Mouse (Mus musculus): ENCODE results near the gene Uchl5. TPM values are rescaled to one million over a fixed set of nuclear protein-coding genes. Genes with fewer than 3 reads are reported as not detected.

Gene Uchl5
- polyA plus RNA-seq, 1 experiment from 2014 or later, result 37.1 TPM

DNA sequence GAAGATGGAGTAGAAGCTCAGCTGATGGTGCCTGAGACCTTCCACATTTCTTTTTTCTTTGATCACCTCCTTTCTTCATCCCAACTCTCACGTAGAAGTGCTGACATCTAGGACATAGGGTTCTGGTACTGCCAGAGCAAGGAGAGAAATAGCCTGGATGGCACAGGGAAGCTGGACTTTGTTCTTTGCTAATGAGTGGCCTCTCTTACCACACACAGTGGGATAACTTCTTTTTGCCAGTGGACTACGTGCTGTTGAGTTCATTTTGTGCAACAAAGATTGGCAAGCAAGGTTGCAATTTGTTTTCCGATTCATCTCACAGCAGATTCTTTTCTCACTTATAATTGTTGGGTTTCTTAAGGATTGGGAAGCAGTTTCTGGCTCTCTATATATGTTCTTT lies 45.6 kb downstream of the Uchl5 start:
- 83% methylated on average over 3 of the region's 3 CpGs for WGBS
- Histone ChIP-seq H3K4me1 (ENCODE audit: insufficient read depth, low read depth, low read length) (no peaks in the 10 kb centered on the region), H3K4me2 (replicated peaks; ENCODE audit: low read depth, low read length) (no peak overlapping the region), H3K27me3 (replicated peaks; ENCODE audit: insufficient read depth, low read length) (no peaks in the 10 kb centered on the region), H3K9ac (replicated peaks; ENCODE audit: low read depth) (no peak overlapping the region), H3K9me3 (ENCODE audit: low read length) (no peaks in the 10 kb centered on the region), H3K36me3 (ENCODE audit: insufficient read depth, low read length) (no peaks in the 10 kb centered on the region), H3K27ac (ENCODE audit: low read length) (no peak overlapping the region), H3K4me3 (ENCODE audit: low read depth, low read length) (no peak overlapping the region)
- TF ChIP-seq EP300 (IDR thresholded peaks at IDR 0.05) (no peak), CTCF (IDR thresholded peaks at IDR 0.05) (no peak)
- DNase-seq (ENCODE audit: low spot score) (no peak), ATAC-seq (no peak)

DNA sequence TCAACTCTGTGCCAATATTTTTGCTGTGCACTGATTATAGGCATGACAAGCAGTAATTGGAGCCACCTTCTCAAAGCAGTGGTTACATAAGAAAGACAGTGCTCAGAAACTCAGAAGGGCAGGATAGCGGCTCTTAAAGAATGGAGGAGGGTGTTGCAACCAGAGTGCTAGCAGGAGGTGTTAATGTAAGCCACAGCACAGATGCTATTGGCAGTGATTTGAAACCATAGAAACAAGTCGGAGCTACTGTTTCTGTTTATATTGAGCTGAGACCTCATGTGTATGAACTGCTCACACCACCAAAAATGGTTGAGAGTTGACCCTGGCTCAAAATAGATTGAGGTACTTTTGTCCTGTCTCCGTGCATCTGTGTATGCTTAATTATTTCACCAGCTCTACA lies 53.6 kb downstream of the Uchl5 start:
- no peaks in the 10 kb centered on the region for H3K27me3 ChIP-seq (replicated peaks; ENCODE audit: insufficient read depth, low read length)
- H3K4me3 ChIP-seq (ENCODE audit: low read depth, low read length), result no peak overlapping the region
- no peak overlapping the region for H3K27ac ChIP-seq (ENCODE audit: low read length)
- H3K9me3 ChIP-seq (ENCODE audit: low read length), result no peaks in the 10 kb centered on the region
- DNase-seq (ENCODE audit: low spot score), result peak; percentile 32
- WGBS, result 51% methylated on average over 3 of the region's 3 CpGs
- no peak for ATAC-seq
- H3K4me1 ChIP-seq (ENCODE audit: insufficient read depth, low read depth, low read length), result no peaks in the 10 kb centered on the region
- no peak for TF ChIP-seq CTCF (IDR thresholded peaks at IDR 0.05)
- H3K4me2 ChIP-seq (replicated peaks; ENCODE audit: low read depth, low read length), result no peak overlapping the region
- no peaks in the 10 kb centered on the region for H3K36me3 ChIP-seq (ENCODE audit: insufficient read depth, low read length)
- H3K9ac ChIP-seq (replicated peaks; ENCODE audit: low read depth), result no peak overlapping the region

DNA sequence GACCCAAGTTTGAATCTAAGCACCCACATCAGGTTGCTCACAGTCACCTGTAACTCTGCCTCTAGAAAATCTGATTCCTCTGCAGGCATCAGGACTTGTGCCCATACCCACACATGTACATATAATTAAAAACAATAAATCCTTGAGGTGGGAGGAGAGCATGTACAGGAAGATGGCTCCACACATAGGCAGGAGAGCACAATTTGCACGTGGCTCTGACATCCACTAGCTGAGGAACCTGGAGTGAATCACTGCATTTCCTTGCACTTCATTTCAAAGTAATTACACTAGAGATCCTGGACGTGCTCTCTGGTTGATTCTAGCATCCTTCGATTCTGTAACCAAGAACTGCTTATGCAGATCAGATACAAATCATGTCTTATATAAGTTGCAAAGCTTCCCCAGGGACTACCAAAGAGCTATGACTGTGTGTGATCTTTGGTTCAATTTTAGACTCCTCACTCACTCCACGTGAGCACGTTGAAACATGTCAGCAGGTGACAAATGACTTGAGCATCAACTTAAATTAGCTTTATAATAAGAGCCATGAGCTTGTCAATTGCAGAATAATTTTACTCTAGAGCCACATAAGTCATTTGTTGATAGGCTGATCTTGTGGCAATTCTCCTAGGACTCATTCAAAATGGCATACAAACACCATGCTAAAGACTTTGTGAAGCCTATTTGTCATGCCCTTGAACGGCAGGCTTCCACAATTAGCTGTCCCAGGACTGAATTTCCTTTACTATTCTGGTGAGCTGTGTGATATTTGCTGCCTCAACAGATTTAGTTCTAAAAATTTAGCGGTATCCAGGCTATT lies 59.5 kb downstream of the Uchl5 start:
- Histone ChIP-seq H3K4me2 (replicated peaks; ENCODE audit: low read depth, low read length) (no peak overlapping the region), H3K27me3 (replicated peaks; ENCODE audit: insufficient read depth, low read length) (no peaks in the 10 kb centered on the region), H3K9me3 (ENCODE audit: low read length) (no peaks in the 10 kb centered on the region), H3K4me1 (ENCODE audit: insufficient read depth, low read depth, low read length) (no peaks in the 10 kb centered on the region), H3K27ac (ENCODE audit: low read length) (no peak overlapping the region), H3K36me3 (ENCODE audit: insufficient read depth, low read length) (no peaks in the 10 kb centered on the region), H3K4me3 (ENCODE audit: low read depth, low read length) (no peak overlapping the region), H3K9ac (replicated peaks; ENCODE audit: low read depth) (no peak overlapping the region)
- DNase-seq (ENCODE audit: low spot score), result no peak
- no peak for ATAC-seq
- WGBS, result 60% methylated on average over 7 of the region's 7 CpGs
- TF ChIP-seq CTCF (IDR thresholded peaks at IDR 0.05), result no peak
- TF ChIP-seq EP300 (IDR thresholded peaks at IDR 0.05), result no peak

DNA sequence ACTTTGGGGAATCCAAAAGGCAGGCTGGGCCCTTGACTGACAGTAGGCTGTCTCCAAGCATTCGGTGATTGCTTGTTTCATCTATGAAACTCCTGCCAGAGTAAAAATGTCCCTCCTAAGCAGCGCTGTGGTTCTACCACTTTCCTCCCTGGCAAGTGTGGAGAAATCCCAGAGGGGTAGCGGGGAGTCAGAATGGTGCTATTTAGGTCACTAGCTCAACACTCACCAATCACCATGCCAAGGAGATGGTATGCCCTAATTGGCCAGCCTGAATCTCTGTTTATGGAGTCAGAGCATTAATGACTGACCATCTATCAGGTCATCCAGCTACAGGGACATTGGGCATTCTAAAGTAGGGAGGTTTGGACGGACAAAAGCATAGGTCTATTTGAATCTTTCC lies 60.6 kb downstream of the Uchl5 start:
- H3K4me3 ChIP-seq (ENCODE audit: low read depth, low read length), result no peak overlapping the region
- no peak overlapping the region for H3K4me2 ChIP-seq (replicated peaks; ENCODE audit: low read depth, low read length)
- no peaks in the 10 kb centered on the region for H3K4me1 ChIP-seq (ENCODE audit: insufficient read depth, low read depth, low read length)
- no peaks in the 10 kb centered on the region for H3K27me3 ChIP-seq (replicated peaks; ENCODE audit: insufficient read depth, low read length)
- H3K36me3 ChIP-seq (ENCODE audit: insufficient read depth, low read length), result no peaks in the 10 kb centered on the region
- ATAC-seq (no peak), DNase-seq (ENCODE audit: low spot score) (no peak)
- no peaks in the 10 kb centered on the region for H3K9me3 ChIP-seq (ENCODE audit: low read length)
- 93% methylated on average over 4 of the region's 4 CpGs for WGBS
- H3K27ac ChIP-seq (ENCODE audit: low read length), result no peak overlapping the region
- H3K9ac ChIP-seq (replicated peaks; ENCODE audit: low read depth), result no peak overlapping the region
- TF ChIP-seq CTCF (IDR thresholded peaks at IDR 0.05), result no peak
- no peak for TF ChIP-seq EP300 (IDR thresholded peaks at IDR 0.05)

DNA sequence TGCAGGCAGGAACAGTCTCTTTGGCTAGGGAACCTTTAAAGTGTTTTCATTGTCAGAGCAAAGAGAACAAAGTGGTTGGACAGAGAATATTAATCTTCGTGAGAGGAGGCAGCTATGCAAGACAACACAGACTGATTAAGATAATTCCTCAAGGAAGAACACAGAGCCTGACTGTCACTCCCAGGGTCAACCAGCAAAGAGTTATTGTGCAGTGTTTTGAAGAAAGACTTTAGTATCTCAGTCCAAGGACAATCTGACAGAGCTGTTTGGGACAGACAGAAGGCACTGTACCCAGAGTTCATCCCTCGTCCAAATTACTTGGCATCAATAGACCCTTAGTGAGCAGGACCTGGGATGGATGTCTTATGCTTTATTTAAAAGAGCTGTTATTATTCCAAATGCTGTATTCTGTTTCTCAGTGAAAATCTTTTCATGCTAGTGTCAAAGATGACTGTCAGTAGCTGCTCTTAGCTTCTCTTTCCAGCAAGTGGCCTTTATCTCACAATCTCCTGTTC lies 61.9 kb downstream of the Uchl5 start:
- no peak overlapping the region for H3K27ac ChIP-seq (ENCODE audit: low read length)
- H3K36me3 ChIP-seq (ENCODE audit: insufficient read depth, low read length), result no peaks in the 10 kb centered on the region
- H3K4me3 ChIP-seq (ENCODE audit: low read depth, low read length), result no peak overlapping the region
- no peak overlapping the region for H3K4me2 ChIP-seq (replicated peaks; ENCODE audit: low read depth, low read length)
- no peaks in the 10 kb centered on the region for H3K27me3 ChIP-seq (replicated peaks; ENCODE audit: insufficient read depth, low read length)
- ATAC-seq (no peak), DNase-seq (ENCODE audit: low spot score) (no peak)
- H3K9me3 ChIP-seq (ENCODE audit: low read length), result no peaks in the 10 kb centered on the region
- H3K9ac ChIP-seq (replicated peaks; ENCODE audit: low read depth), result no peak overlapping the region
- TF ChIP-seq CTCF (IDR thresholded peaks at IDR 0.05) (no peak), EP300 (IDR thresholded peaks at IDR 0.05) (no peak)
- no peaks in the 10 kb centered on the region for H3K4me1 ChIP-seq (ENCODE audit: insufficient read depth, low read depth, low read length)
- 34% methylated on average over 2 of the region's 2 CpGs for WGBS

DNA sequence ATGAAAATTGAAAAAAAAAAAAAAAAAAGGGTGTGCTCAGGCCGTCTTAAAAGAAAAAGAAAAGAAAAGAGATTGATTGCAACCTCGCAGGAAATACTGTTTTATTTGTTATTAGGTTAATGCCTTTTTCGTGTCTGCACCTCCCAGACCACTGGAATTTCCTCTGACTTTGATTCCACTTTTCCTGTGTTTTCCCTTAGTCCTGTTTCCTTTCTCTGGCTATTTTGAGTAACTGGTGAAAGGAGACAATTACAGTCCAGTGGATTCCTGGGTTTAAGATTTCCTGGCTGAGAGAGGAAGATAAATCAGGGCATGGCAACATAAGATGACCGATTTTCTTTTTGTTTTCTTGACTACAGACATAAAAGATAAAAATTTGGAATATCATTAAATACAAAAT lies 75.3 kb downstream of the Uchl5 start:
- no peak overlapping the region for H3K9ac ChIP-seq (replicated peaks; ENCODE audit: low read depth)
- no peaks in the 10 kb centered on the region for H3K9me3 ChIP-seq (ENCODE audit: low read length)
- no peak for DNase-seq (ENCODE audit: low spot score)
- no peak overlapping the region for H3K4me2 ChIP-seq (replicated peaks; ENCODE audit: low read depth, low read length)
- TF ChIP-seq CTCF (IDR thresholded peaks at IDR 0.05), result no peak
- no peak for TF ChIP-seq EP300 (IDR thresholded peaks at IDR 0.05)
- H3K27me3 ChIP-seq (replicated peaks; ENCODE audit: insufficient read depth, low read length), result no peaks in the 10 kb centered on the region
- no peaks in the 10 kb centered on the region for H3K4me1 ChIP-seq (ENCODE audit: insufficient read depth, low read depth, low read length)
- H3K36me3 ChIP-seq (ENCODE audit: insufficient read depth, low read length), result no peaks in the 10 kb centered on the region
- H3K27ac ChIP-seq (ENCODE audit: low read length), result no peak overlapping the region
- 43% methylated on average over 4 of the region's 4 CpGs for WGBS
- no peak overlapping the region for H3K4me3 ChIP-seq (ENCODE audit: low read depth, low read length)
- ATAC-seq, result no peak
